Comparison of ENCODE assay signal across 8 mouse cellular contexts in the genomic region with DNA sequence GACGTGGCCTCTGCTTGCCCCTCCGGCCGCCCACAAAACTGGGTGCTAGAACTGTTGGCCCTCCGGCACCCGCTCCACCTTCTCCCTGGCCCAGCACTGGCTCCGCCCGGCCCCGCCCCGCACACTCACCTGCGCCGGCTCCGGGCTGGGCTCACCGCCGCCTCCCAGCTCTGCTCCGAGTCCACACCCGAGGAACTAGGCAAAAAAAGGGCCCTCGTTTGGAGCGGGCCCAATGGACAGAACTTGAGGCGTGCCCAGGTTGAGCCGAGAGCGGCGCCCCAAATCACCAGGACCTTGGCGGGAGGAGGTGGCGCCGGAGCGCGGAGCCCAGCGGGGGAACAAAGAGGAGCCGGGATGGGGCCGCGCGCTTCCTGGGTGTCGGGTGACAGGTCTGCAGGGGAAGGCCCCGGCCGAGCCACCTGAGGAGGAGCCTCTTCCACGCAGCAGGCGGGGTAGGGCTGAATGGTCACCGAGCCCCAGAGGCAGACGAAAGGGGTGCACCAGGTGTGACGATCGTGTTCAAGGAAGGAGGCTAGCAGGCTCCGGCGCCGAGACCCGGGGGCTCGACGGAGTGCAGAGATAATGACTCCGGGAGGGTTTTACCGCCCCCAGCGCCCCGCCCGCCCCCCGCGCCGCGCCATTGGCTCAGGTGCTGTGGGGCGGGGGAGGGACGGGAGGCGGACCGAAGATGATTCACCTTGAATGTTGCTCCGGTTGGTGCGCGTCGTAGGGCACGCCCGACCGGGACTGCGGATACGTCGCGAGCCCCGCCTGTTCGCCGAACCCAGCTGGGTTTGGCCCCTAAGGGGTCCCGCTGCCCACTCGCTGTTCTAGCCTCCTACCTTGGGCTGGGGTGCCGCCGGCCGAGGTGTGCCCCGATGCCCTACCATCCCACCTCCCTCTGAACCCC.
A peak's percentile ranks its signal among the peaks of the same experiment; 100 is the strongest.
DNase-seq lines count a peak whose midpoint lies in the region; ATAC-seq and TF ChIP-seq lines count a peak whose summit lies in the region.

No protein-coding gene starts in this region.

- H3K9ac ChIP-seq in heart, embryonic 13.5 days: peak overlapping the region; percentile 8
- peak overlapping the region; percentile 40 for H3K9ac ChIP-seq in intestine, embryonic 15.5 days
- H3K9ac ChIP-seq in liver, embryonic 16.5 days (ENCODE audit: low read depth, low read length): no peak overlapping the region; the same call in 1 of the 2 replicates
- no peak overlapping the region for H3K9ac ChIP-seq in neural tube, embryonic 15.5 days (replicated peaks)

- H3K4me3 ChIP-seq in heart, embryonic 13.5 days: peak overlapping the region; percentile 44
- H3K4me3 ChIP-seq in intestine, embryonic 15.5 days (replicated peaks): peak overlapping the region; percentile 47
- peak overlapping the region; percentile 53 for H3K4me3 ChIP-seq in liver, embryonic 16.5 days (ENCODE audit: low read depth, low read length)
- peak overlapping the region; percentile 22 for H3K4me3 ChIP-seq in neural tube, embryonic 15.5 days (replicated peaks)
- no peak overlapping the region for H3K4me3 ChIP-seq in left cerebral cortex, adult 2 months

- intact Hi-C loops in heart, postnatal 36 days (cut with DNase I): no loop called here
- intact Hi-C loops in left cerebral cortex, adult 2 months (cut with DNase I): no loop called here

- peaks cover 99% of the 10 kb centered on the region for H3K27me3 ChIP-seq in heart, embryonic 13.5 days (replicated peaks)
- H3K27me3 ChIP-seq in intestine, embryonic 15.5 days (replicated peaks): peaks cover 84% of the 10 kb centered on the region
- H3K27me3 ChIP-seq in liver, embryonic 16.5 days (ENCODE audit: control insufficient read depth, insufficient read depth, low read depth, low read length): peaks cover 99% of the 10 kb centered on the region
- H3K27me3 ChIP-seq in neural tube, embryonic 15.5 days (replicated peaks): peaks cover 95% of the 10 kb centered on the region

- no peak overlapping the region for H3K27ac ChIP-seq in heart, embryonic 13.5 days (replicated peaks)
- peak overlapping the region; percentile 83 for H3K27ac ChIP-seq in intestine, embryonic 15.5 days
- H3K27ac ChIP-seq in liver, embryonic 16.5 days (ENCODE audit: low read length): no peak overlapping the region
- no peak overlapping the region for H3K27ac ChIP-seq in neural tube, embryonic 15.5 days (replicated peaks)
- no peak overlapping the region for H3K27ac ChIP-seq in left cerebral cortex, adult 2 months

- no peak for TF ChIP-seq CTCF in left cerebral cortex, adult 2 months (IDR thresholded peaks at IDR 0.05)

- H3K9me3 ChIP-seq in heart, embryonic 13.5 days: no peaks in the 10 kb centered on the region
- no peaks in the 10 kb centered on the region for H3K9me3 ChIP-seq in intestine, embryonic 15.5 days
- no peaks in the 10 kb centered on the region for H3K9me3 ChIP-seq in liver, embryonic 16.5 days (replicated peaks; ENCODE audit: control insufficient read depth, low read length)
- no peaks in the 10 kb centered on the region for H3K9me3 ChIP-seq in neural tube, embryonic 15.5 days (replicated peaks)

- no peak for ATAC-seq in heart, embryonic 13.5 days (ENCODE audit: extremely low read depth, insufficient number of reproducible peaks, low FRiP score, low TSS enrichment)
- peak; percentile 92 for ATAC-seq in intestine, embryonic 15.5 days
- ATAC-seq in liver, embryonic 16.5 days (ENCODE audit: low read depth): peak; percentile 71
- ATAC-seq in neural tube, embryonic 15.5 days (ENCODE audit: low FRiP score): peak; percentile 16; the same call in 1 of the 2 replicates

- peaks cover 50% of the 10 kb centered on the region for H3K4me1 ChIP-seq in heart, embryonic 13.5 days
- peaks cover 48% of the 10 kb centered on the region for H3K4me1 ChIP-seq in intestine, embryonic 15.5 days (replicated peaks)
- peaks cover 29% of the 10 kb centered on the region for H3K4me1 ChIP-seq in liver, embryonic 16.5 days (ENCODE audit: control insufficient read depth, low read depth, low read length)
- H3K4me1 ChIP-seq in neural tube, embryonic 15.5 days: peaks cover 44% of the 10 kb centered on the region

- H3K4me2 ChIP-seq in heart, embryonic 13.5 days: peak overlapping the region; percentile 68
- peak overlapping the region; percentile 72 for H3K4me2 ChIP-seq in intestine, embryonic 15.5 days (replicated peaks)
- H3K4me2 ChIP-seq in liver, embryonic 16.5 days (ENCODE audit: low read depth, low read length): peak overlapping the region; percentile 58
- H3K4me2 ChIP-seq in neural tube, embryonic 15.5 days: peak overlapping the region; percentile 36

- H3K36me3 ChIP-seq in heart, embryonic 13.5 days: no peaks in the 10 kb centered on the region
- no peaks in the 10 kb centered on the region; the same call in 1 of the 2 replicates for H3K36me3 ChIP-seq in intestine, embryonic 15.5 days
- H3K36me3 ChIP-seq in liver, embryonic 16.5 days (ENCODE audit: control insufficient read depth, insufficient read depth): no peaks in the 10 kb centered on the region
- no peaks in the 10 kb centered on the region for H3K36me3 ChIP-seq in neural tube, embryonic 15.5 days

- WGBS in heart, embryonic 13.5 days: 2% methylated on average over 80 of the region's 80 CpGs
- WGBS in intestine, embryonic 15.5 days: under 1% methylated on average over 75 of the region's 80 CpGs
- 1% methylated on average over 70 of the region's 80 CpGs for WGBS in liver, embryonic 16.5 days (ENCODE audit: insufficient replicate concordance)
- WGBS in neural tube, embryonic 15.5 days: 1% methylated on average over 77 of the region's 80 CpGs

- no peak for DNase-seq in heart, postnatal 36 days
- peak; percentile 55 for DNase-seq in embryo, embryonic 10 days (ENCODE audit: low spot score)
- DNase-seq in left cerebral cortex, adult 2 months (ENCODE audit: extremely low spot score in 1 of 2, low spot score in 2 of 2): no peak
- DNase-seq in left cerebral cortex, adult 11 months (ENCODE audit: low spot score): no peak

Comparison
In these comparisons a context has a peak if more than half of its experiments do, and no peak if none do; other contexts are left out.
1. H3K9ac ChIP-seq: peak in heart, embryonic 13.5 days (single experiment) and intestine, embryonic 15.5 days (single experiment); none in liver, embryonic 16.5 days (single experiment) and neural tube, embryonic 15.5 days (single experiment).
2. Peak in every context shown above with its lines, with median percentiles within 50 percentile points of each other: H3K4me2 ChIP-seq.